Mouse (Mus musculus) liver, embryonic 14.5 days (tissue): ENCODE data around the gene Oip5.
"Not testable (repeated sequence)": the region's sequence is repeated elsewhere in the genome, so short reads cannot be mapped to it uniquely, and the experiment has no call there.

Experiments used
- CTCF ChIP-seq: IDR thresholded peaks from 2 replicates; pipeline ENCODE4 v1.5.1; 2016; ENCODE audit warnings: antibody characterized with exemption, low read depth, control low read depth
- EP300 ChIP-seq: IDR thresholded peaks from 2 replicates; pipeline ENCODE4 v1.6.1; 2016; ENCODE audit warnings: antibody characterized with exemption, low read depth

DNA sequence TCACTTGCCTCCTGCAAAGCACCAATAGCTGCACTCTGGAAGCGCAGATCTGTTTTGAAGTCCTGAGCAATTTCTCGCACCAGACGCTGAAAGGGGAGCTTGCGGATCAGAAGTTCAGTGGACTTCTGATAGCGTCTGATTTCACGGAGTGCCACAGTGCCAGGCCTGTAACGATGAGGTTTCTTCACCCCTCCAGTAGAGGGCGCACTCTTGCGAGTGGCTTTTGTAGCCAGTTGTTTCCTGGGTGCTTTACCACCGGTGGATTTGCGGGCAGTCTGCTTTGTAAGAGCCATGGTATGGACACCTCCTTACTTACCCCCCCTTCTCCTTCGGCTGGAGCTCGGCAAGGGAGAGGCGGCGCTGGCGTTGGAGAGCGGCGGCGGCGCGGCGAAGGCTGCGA is 47.5 kb upstream of the Oip5 start:
- not testable (repeated sequence) for TF ChIP-seq EP300
- peak; percentile 61 for TF ChIP-seq CTCF
